Comparison of ENCODE assay signal across 8 mouse cellular contexts in genomic region chr12:87265444-87265843, GRCm38 (mm10). TPM values are rescaled to one million over a fixed set of nuclear protein-coding genes. Genes with fewer than 3 reads are reported as not detected.
DNase-seq lines count a peak whose midpoint lies in the region; ATAC-seq and TF ChIP-seq lines count a peak whose summit lies in the region.

No protein-coding gene starts in this region.

- no peaks in the 10 kb centered on the region for H3K9me3 ChIP-seq in heart, embryonic 10.5 days
- no peaks in the 10 kb centered on the region for H3K9me3 ChIP-seq in forebrain, embryonic 12.5 days
- H3K9me3 ChIP-seq in liver, embryonic 14.5 days (ENCODE audit: control insufficient read depth, low read length): no peaks in the 10 kb centered on the region

- TF ChIP-seq EP300 in liver, embryonic 14.5 days (IDR thresholded peaks at IDR 0.05; ENCODE audit: low read depth): no peak

- peaks cover 31% of the 10 kb centered on the region for H3K79me3 ChIP-seq in C2C12 (ENCODE audit: low read depth)

- 25% methylated on average over 11 of the region's 11 CpGs for WGBS in heart, embryonic 10.5 days
- 28% methylated on average over 11 of the region's 11 CpGs for WGBS in forebrain, embryonic 12.5 days
- 21% methylated on average over 11 of the region's 11 CpGs for WGBS in liver, embryonic 14.5 days (ENCODE audit: insufficient replicate concordance)

- ATAC-seq in forebrain, embryonic 12.5 days (ENCODE audit: low FRiP score): no peak
- no peak for ATAC-seq in liver, embryonic 14.5 days (ENCODE audit: insufficient read depth)
- ATAC-seq in inflammation-experienced regulatory T-cells, adult 6 months: no peak

- H3K9ac ChIP-seq in forebrain, embryonic 12.5 days: peak overlapping the region; percentile 84
- peak overlapping the region; percentile 92 for H3K9ac ChIP-seq in liver, embryonic 14.5 days (replicated peaks)

- no peak for TF ChIP-seq CTCF in C2C12 (IDR thresholded peaks at IDR 0.05; ENCODE audit: control insufficient read depth, insufficient read depth, insufficient read length)
- no peak for TF ChIP-seq CTCF in liver, embryonic 14.5 days (IDR thresholded peaks at IDR 0.05; ENCODE audit: low read depth)

- H3ac ChIP-seq in C2C12 (ENCODE audit: control insufficient read depth, insufficient read length, low read depth): peak overlapping the region; percentile 82

- H3K27me3 ChIP-seq in heart, embryonic 10.5 days (ENCODE audit: insufficient read depth, poor library complexity, severe bottlenecking): no peaks in the 10 kb centered on the region
- no peaks in the 10 kb centered on the region for H3K27me3 ChIP-seq in C2C12 (ENCODE audit: control insufficient read depth, insufficient read depth, insufficient read length)
- H3K27me3 ChIP-seq in forebrain, embryonic 12.5 days: no peaks in the 10 kb centered on the region
- H3K27me3 ChIP-seq in liver, embryonic 14.5 days (ENCODE audit: control insufficient read depth, insufficient read depth, low read length): no peaks in the 10 kb centered on the region

- peaks cover 57% of the 10 kb centered on the region for H3K79me2 ChIP-seq in C2C12 (ENCODE audit: control insufficient read depth, insufficient read depth)

- peaks cover 57% of the 10 kb centered on the region for H3K36me3 ChIP-seq in heart, embryonic 10.5 days
- peaks cover 48% of the 10 kb centered on the region for H3K36me3 ChIP-seq in C2C12 (ENCODE audit: control insufficient read depth, insufficient read depth)
- peaks cover 46% of the 10 kb centered on the region for H3K36me3 ChIP-seq in forebrain, embryonic 12.5 days (replicated peaks)
- peaks cover 20% of the 10 kb centered on the region for H3K36me3 ChIP-seq in liver, embryonic 14.5 days (replicated peaks; ENCODE audit: control insufficient read depth, insufficient read depth, low read depth)

- H3K27ac ChIP-seq in heart, embryonic 10.5 days: peak overlapping the region; percentile 94
- peak overlapping the region; percentile 77 for H3K27ac ChIP-seq in forebrain, embryonic 12.5 days
- peak overlapping the region; percentile 12 for H3K27ac ChIP-seq in liver, embryonic 14.5 days

- peak overlapping the region; percentile 73 for H3K4me2 ChIP-seq in forebrain, embryonic 12.5 days
- peak overlapping the region; percentile 94 for H3K4me2 ChIP-seq in liver, embryonic 14.5 days (ENCODE audit: low read depth)

- peak overlapping the region; percentile 80 for H3K4me3 ChIP-seq in heart, embryonic 10.5 days
- H3K4me3 ChIP-seq in C2C12 (ENCODE audit: insufficient read depth, poor library complexity, severe bottlenecking): peak overlapping the region; percentile 85
- peak overlapping the region; percentile 74 for H3K4me3 ChIP-seq in forebrain, embryonic 12.5 days (replicated peaks)
- H3K4me3 ChIP-seq in liver, embryonic 14.5 days (ENCODE audit: insufficient read depth in 1 of 2, low read depth in 2 of 2, low read length in 2 of 2): peak overlapping the region; percentile 70 to 89

- DNase-seq in heart, embryonic 10.5 days (ENCODE audit: low spot score): no peak
- no peak for DNase-seq in heart, adult 11 months
- DNase-seq in liver, embryonic 14.5 days (ENCODE audit: low read depth in 3 of 3, low spot score in 3 of 3): no peak
- DNase-seq in ovary, postnatal 14 days (ENCODE audit: low spot score): no peak
- DNase-seq in gastrocnemius, postnatal 10 days: no peak

- peaks cover 14% of the 10 kb centered on the region for H3K4me1 ChIP-seq in heart, embryonic 10.5 days
- H3K4me1 ChIP-seq in forebrain, embryonic 12.5 days: peaks cover 22% of the 10 kb centered on the region
- H3K4me1 ChIP-seq in liver, embryonic 14.5 days (replicated peaks; ENCODE audit: control insufficient read depth in 2 of 2, insufficient read depth in 2 of 2, low read length in 1 of 2): peaks cover 2 to 7% of the 10 kb centered on the region in 2 experiments; a peak in 3 of 4 replicates

TF ChIP-seq in C2C12, 6 proteins besides CTCF, POLR2A, EP300 and RAD21:
- no peak for TF ChIP-seq CEBPB (IDR thresholded peaks at IDR 0.05; ENCODE audit: low read depth)
- TF ChIP-seq MYOD1 (IDR thresholded peaks at IDR 0.05; ENCODE audit: control insufficient read depth, insufficient read length, low read depth): no peak
- no peak for TF ChIP-seq USF1 (IDR thresholded peaks at IDR 0.05; ENCODE audit: low read depth)
- TF ChIP-seq FOSL1 (IDR thresholded peaks at IDR 0.05; ENCODE audit: insufficient read depth, low read length, poor library complexity, severe bottlenecking): no peak
- no peak for TF ChIP-seq MAX (IDR thresholded peaks at IDR 0.05)
- TF ChIP-seq MYOG (IDR thresholded peaks at IDR 0.05; ENCODE audit: control insufficient read depth, extremely low read depth, insufficient read length): no peak

RNA-seq across cellular contexts. Expression of gene Vipas39, which starts 0.6 kb away (rescaled TPM):
- polyA plus RNA-seq in heart, embryonic 10.5 days (2016; fragmentation: Nextera tagmentation; extraction: Ambion mirVana): 37.4 and 39.7 TPM in 2 replicates
- 23.2 TPM for polyA plus RNA-seq in C2C12 (2012; fragmentation: generic; extraction: Trizol)
- 59.7 and 62.0 TPM in 2 replicates for polyA plus RNA-seq in forebrain, embryonic 12.5 days (2016; fragmentation: Nextera tagmentation; extraction: Ambion mirVana)
- 6.1 and 7.8 TPM in 2 replicates for polyA plus RNA-seq in liver, embryonic 14.5 days (2012; rRNA removed)
- 8.0 and 10.4 TPM in 2 replicates for polyA plus RNA-seq in liver, embryonic 14.5 days (2014; fragmentation: Nextera tagmentation; extraction: Ambion mirVana)
- total RNA-seq in gastrocnemius, postnatal 10 days (2021): 10 to 100 TPM; 12.1 to 14.5 TPM
- 10 to 100 TPM; 31.3 to 41.3 (median 38.9) TPM for polyA plus RNA-seq in inflammation-experienced regulatory T-cells, adult 6 months (2017; shearing (Covaris generic))

RNA-seq across cellular contexts. Expression of gene Ahsa1, which starts 0.8 kb away (rescaled TPM):
- polyA plus RNA-seq in heart, embryonic 10.5 days (2016; fragmentation: Nextera tagmentation; extraction: Ambion mirVana): 237 and 277 TPM in 2 replicates
- 226 TPM for polyA plus RNA-seq in C2C12 (2012; fragmentation: generic; extraction: Trizol)
- 204 and 205 TPM in 2 replicates for polyA plus RNA-seq in forebrain, embryonic 12.5 days (2016; fragmentation: Nextera tagmentation; extraction: Ambion mirVana)
- 66.5 and 119 TPM in 2 replicates for polyA plus RNA-seq in liver, embryonic 14.5 days (2012; rRNA removed)
- polyA plus RNA-seq in liver, embryonic 14.5 days (2014; fragmentation: Nextera tagmentation; extraction: Ambion mirVana): 109 and 117 TPM in 2 replicates
- total RNA-seq in gastrocnemius, postnatal 10 days (2021): 100 to 1,000 TPM; 104 to 108 TPM
- 100 to 1,000 TPM; 117 to 133 (median 126) TPM for polyA plus RNA-seq in inflammation-experienced regulatory T-cells, adult 6 months (2017; shearing (Covaris generic))

RNA-seq across cellular contexts. Expression of gene Noxred1, which starts 26.9 kb away (rescaled TPM):
- 0.80 and 0.90 TPM in 2 replicates for polyA plus RNA-seq in heart, embryonic 10.5 days (2016; fragmentation: Nextera tagmentation; extraction: Ambion mirVana)
- polyA plus RNA-seq in C2C12 (2012; fragmentation: generic; extraction: Trizol): 0.18 TPM
- 0.73 and 1.1 TPM in 2 replicates for polyA plus RNA-seq in forebrain, embryonic 12.5 days (2016; fragmentation: Nextera tagmentation; extraction: Ambion mirVana)
- polyA plus RNA-seq in liver, embryonic 14.5 days (2012; rRNA removed): 0.16 and 0.26 TPM in 2 replicates
- polyA plus RNA-seq in liver, embryonic 14.5 days (2014; fragmentation: Nextera tagmentation; extraction: Ambion mirVana): 0.28 TPM in 1 of 2 replicates, not detected in the other
- total RNA-seq in gastrocnemius, postnatal 10 days (2021): under 1 TPM in 1 of 2 experiments, not detected in 1; 0.27 TPM
- polyA plus RNA-seq in inflammation-experienced regulatory T-cells, adult 6 months (2017; shearing (Covaris generic)): 1 to 10 TPM in 1 of 3 experiments, under 1 TPM in 2; 0.72 to 1.1 (median 0.85) TPM

RNA-seq across cellular contexts. Expression of gene Ism2, which starts 34.1 kb away (rescaled TPM):
- polyA plus RNA-seq in heart, embryonic 10.5 days (2016; fragmentation: Nextera tagmentation; extraction: Ambion mirVana): 0.71 and 0.84 TPM in 2 replicates
- 0.18 TPM for polyA plus RNA-seq in C2C12 (2012; fragmentation: generic; extraction: Trizol)
- polyA plus RNA-seq in forebrain, embryonic 12.5 days (2016; fragmentation: Nextera tagmentation; extraction: Ambion mirVana): 1.2 and 1.8 TPM in 2 replicates
- polyA plus RNA-seq in liver, embryonic 14.5 days (2012; rRNA removed): 0.07 and 0.11 TPM in 2 replicates
- polyA plus RNA-seq in liver, embryonic 14.5 days (2014; fragmentation: Nextera tagmentation; extraction: Ambion mirVana): 0.08 and 0.32 TPM in 2 replicates
- total RNA-seq in gastrocnemius, postnatal 10 days (2021): not detected
- not detected for polyA plus RNA-seq in inflammation-experienced regulatory T-cells, adult 6 months (2017; shearing (Covaris generic))

Comparison
In these comparisons a context has a peak if more than half of its experiments do, and no peak if none do; other contexts are left out.
1. H3K27ac ChIP-seq: peak in every context shown above with its lines; median percentile 94 in heart, embryonic 10.5 days; 77 in forebrain, embryonic 12.5 days; 12 in liver, embryonic 14.5 days.